Mouse (Mus musculus): ENCODE data around the gene Ppp1r12b. TPM values are rescaled to one million over a fixed set of nuclear protein-coding genes. Genes with fewer than 3 reads are reported as not detected.
A peak's percentile ranks its signal among the peaks of the same experiment; 100 is the strongest.

Ppp1r12b gene
- total RNA-seq, 1 experiment, result 5.4 TPM

DNA sequence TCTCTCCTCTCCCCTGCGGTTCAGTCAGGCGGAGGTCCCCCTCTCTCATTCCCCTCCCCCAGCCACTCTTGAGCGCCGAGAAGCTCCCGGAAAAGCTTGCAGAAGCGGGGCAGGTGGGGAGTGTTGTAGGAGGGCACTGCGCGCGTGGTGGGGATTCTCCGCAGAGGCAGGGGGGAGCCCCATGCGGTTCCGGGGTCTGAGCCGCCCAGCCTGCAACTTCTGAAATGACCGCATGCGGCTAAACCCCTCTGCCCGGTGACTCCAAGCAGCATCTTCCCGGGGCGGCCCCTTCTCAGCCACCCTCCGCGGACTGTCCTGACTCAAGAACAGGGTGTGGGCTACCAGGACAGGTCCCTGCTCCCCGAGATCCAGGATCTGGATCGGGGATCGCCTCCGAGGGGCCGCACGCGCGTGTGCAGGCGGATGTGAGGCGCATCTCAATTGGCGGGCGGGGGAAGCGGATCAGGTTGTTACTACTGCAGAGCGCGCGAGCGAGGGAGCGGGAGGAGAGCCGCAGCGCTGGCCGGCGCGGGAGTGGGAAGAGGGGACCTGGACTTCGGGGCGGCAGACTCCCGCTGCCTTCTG lies 246.8 kb downstream of the Ppp1r12b start:
- Histone ChIP-seq H3K4me3 (ENCODE audit: insufficient read depth in 1 of 2, low read depth in 1 of 2, low read length in 2 of 2, poor library complexity in 1 of 2, severe bottlenecking in 1 of 2) (peak overlapping the region; percentile 65 to 70), H3K9me3 (ENCODE audit: control insufficient read depth, insufficient read depth, low read depth, low read length) (no peaks in the 10 kb centered on the region), H3K4me1 (ENCODE audit: control insufficient read depth in 2 of 2, insufficient read depth in 2 of 2, low read length in 2 of 2, poor library complexity in 1 of 2) (peaks cover 3 to 35% of the 10 kb centered on the region in 2 experiments; a peak in 2 of 4 replicates), H3K9ac (ENCODE audit: insufficient read depth, low read depth, low read length, poor library complexity, severe bottlenecking) (peak overlapping the region; percentile 61), H3K36me3 (ENCODE audit: control insufficient read depth, insufficient read depth, low read length, poor library complexity, severe bottlenecking) (no peaks in the 10 kb centered on the region), H3K27ac (ENCODE audit: insufficient read depth, low read depth, low read length, poor library complexity, severe bottlenecking) (no peak overlapping the region)
- DNase-seq (ENCODE audit: low read depth, low spot score), result no peak
- TF ChIP-seq CHD2 (IDR thresholded peaks at IDR 0.05; ENCODE audit: low read depth, low read length) (no peak), MAFK (IDR thresholded peaks at IDR 0.05; ENCODE audit: insufficient read depth, low read depth, low read length) (no peak), HCFC1 (IDR thresholded peaks at IDR 0.05; ENCODE audit: borderline replicate concordance, insufficient read depth, low read length) (no peak), ZNF384 (IDR thresholded peaks at IDR 0.05; ENCODE audit: low read depth, low read length) (no peak), ZC3H11A (IDR thresholded peaks at IDR 0.05; ENCODE audit: borderline replicate concordance, low read depth, low read length) (no peak)
- in situ Hi-C loops (cut with MboI; ENCODE audit: low sequenced_read_pairs in 2 of 2, unreplicated experiment in 2 of 2), result no loop called here

DNA sequence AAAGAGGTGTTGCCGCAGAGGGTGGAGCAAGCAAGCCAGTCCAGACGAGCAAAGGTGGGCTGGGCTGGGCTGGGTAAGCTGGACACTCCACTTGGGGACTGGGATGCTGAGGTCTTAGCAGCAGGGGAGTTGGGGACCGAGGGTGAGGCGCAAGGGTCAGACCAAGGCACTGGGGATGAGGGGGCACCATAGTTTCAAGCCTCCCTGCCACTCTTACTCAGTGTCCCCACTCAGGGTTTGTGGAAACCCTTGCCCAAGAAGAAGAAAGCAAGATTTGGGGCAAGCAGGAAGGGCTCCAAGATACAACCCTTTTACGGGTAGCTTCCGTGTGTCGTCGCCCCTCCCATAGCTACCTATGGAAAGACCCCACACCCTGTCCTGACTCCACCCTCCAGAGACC lies 247.5 kb downstream of the Ppp1r12b start:
- TF ChIP-seq HCFC1 (IDR thresholded peaks at IDR 0.05; ENCODE audit: borderline replicate concordance, insufficient read depth, low read length), result no peak
- no peak for TF ChIP-seq ZNF384 (IDR thresholded peaks at IDR 0.05; ENCODE audit: low read depth, low read length)
- TF ChIP-seq MAFK (IDR thresholded peaks at IDR 0.05; ENCODE audit: insufficient read depth, low read depth, low read length), result no peak
- no peak for TF ChIP-seq CHD2 (IDR thresholded peaks at IDR 0.05; ENCODE audit: low read depth, low read length)
- no peak for TF ChIP-seq ZC3H11A (IDR thresholded peaks at IDR 0.05; ENCODE audit: borderline replicate concordance, low read depth, low read length)
- Histone ChIP-seq H3K36me3 (ENCODE audit: control insufficient read depth, insufficient read depth, low read length, poor library complexity, severe bottlenecking) (no peaks in the 10 kb centered on the region), H3K9ac (ENCODE audit: insufficient read depth, low read depth, low read length, poor library complexity, severe bottlenecking) (no peak overlapping the region), H3K4me1 (ENCODE audit: control insufficient read depth in 2 of 2, insufficient read depth in 2 of 2, low read length in 2 of 2, poor library complexity in 1 of 2) (peaks cover 3 to 35% of the 10 kb centered on the region in 2 experiments; a peak in 2 of 4 replicates), H3K9me3 (ENCODE audit: control insufficient read depth, insufficient read depth, low read depth, low read length) (no peaks in the 10 kb centered on the region), H3K4me3 (ENCODE audit: insufficient read depth in 1 of 2, low read depth in 1 of 2, low read length in 2 of 2, poor library complexity in 1 of 2, severe bottlenecking in 1 of 2) (peak overlapping the region; percentile 65 to 70; a peak in 3 of 4 replicates), H3K27ac (ENCODE audit: insufficient read depth, low read depth, low read length, poor library complexity, severe bottlenecking) (no peak overlapping the region)
- in situ Hi-C loops (cut with MboI; ENCODE audit: low sequenced_read_pairs in 2 of 2, unreplicated experiment in 2 of 2), result no loop called here
- DNase-seq (ENCODE audit: low read depth, low spot score), result no peak

DNA sequence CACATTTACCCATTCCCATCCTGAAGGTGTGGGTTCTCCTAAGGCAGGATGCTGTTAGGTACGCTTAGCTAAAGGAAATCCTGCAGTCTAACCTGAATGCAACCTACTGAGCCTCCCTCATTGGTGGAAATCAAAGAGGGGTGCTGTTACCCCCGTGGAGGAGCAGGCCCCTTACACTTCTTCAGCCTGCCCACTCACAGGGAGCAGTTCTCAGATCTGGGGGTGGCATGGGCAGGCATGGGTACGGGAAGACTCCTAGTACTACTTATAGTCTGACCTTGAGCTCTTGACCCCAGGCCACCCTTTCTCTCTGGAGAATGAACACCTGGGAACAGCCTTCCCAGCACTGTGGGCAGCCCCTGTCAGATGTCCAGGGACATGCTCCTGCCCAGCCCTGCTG lies 248.2 kb downstream of the Ppp1r12b start:
- in situ Hi-C loops (cut with MboI; ENCODE audit: low sequenced_read_pairs in 2 of 2, unreplicated experiment in 2 of 2), result no loop called here
- H3K9me3 ChIP-seq (ENCODE audit: control insufficient read depth, insufficient read depth, low read depth, low read length), result no peaks in the 10 kb centered on the region
- no peak overlapping the region for H3K9ac ChIP-seq (ENCODE audit: insufficient read depth, low read depth, low read length, poor library complexity, severe bottlenecking)
- TF ChIP-seq CHD2 (IDR thresholded peaks at IDR 0.05; ENCODE audit: low read depth, low read length) (no peak), MAFK (IDR thresholded peaks at IDR 0.05; ENCODE audit: insufficient read depth, low read depth, low read length) (no peak), ZNF384 (IDR thresholded peaks at IDR 0.05; ENCODE audit: low read depth, low read length) (no peak), HCFC1 (IDR thresholded peaks at IDR 0.05; ENCODE audit: borderline replicate concordance, insufficient read depth, low read length) (no peak)
- no peak overlapping the region for H3K27ac ChIP-seq (ENCODE audit: insufficient read depth, low read depth, low read length, poor library complexity, severe bottlenecking)
- no peak for DNase-seq (ENCODE audit: low read depth, low spot score)
- peaks cover 3 to 35% of the 10 kb centered on the region in 2 experiments; a peak in 2 of 4 replicates for H3K4me1 ChIP-seq (ENCODE audit: control insufficient read depth in 2 of 2, insufficient read depth in 2 of 2, low read length in 2 of 2, poor library complexity in 1 of 2)
- no peaks in the 10 kb centered on the region for H3K36me3 ChIP-seq (ENCODE audit: control insufficient read depth, insufficient read depth, low read length, poor library complexity, severe bottlenecking)
- H3K4me3 ChIP-seq (ENCODE audit: insufficient read depth in 1 of 2, low read depth in 1 of 2, low read length in 2 of 2, poor library complexity in 1 of 2, severe bottlenecking in 1 of 2), result no peak overlapping the region

DNA sequence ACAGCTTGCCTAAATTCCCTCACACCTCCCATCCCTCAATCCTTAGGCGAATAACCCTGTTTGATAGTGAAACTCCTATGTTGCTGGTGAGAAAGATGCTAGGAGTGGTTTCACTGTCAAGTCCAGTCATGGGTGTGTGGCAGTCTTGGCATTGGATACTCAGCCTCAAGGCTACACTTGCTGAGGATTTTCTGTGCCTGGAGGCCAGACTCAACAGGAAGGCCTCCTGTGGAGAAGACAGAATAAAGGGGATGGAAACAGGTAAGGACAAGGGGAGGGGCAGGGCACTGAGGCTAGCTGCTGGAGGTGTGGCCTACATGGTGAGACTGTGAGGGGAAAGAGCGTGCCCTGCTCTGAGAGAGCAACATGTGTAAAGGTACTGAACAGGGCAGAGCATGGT lies 249.2 kb downstream of the Ppp1r12b start:
- H3K4me1 ChIP-seq (ENCODE audit: control insufficient read depth in 2 of 2, insufficient read depth in 2 of 2, low read length in 2 of 2, poor library complexity in 1 of 2), result peaks cover 3 to 36% of the 10 kb centered on the region in 2 experiments; a peak in 2 of 4 replicates
- no peak overlapping the region for H3K27ac ChIP-seq (ENCODE audit: insufficient read depth, low read depth, low read length, poor library complexity, severe bottlenecking)
- TF ChIP-seq MAFK (IDR thresholded peaks at IDR 0.05; ENCODE audit: insufficient read depth, low read depth, low read length) (no peak), ZC3H11A (IDR thresholded peaks at IDR 0.05; ENCODE audit: borderline replicate concordance, low read depth, low read length) (no peak), CHD2 (IDR thresholded peaks at IDR 0.05; ENCODE audit: low read depth, low read length) (no peak), ZNF384 (IDR thresholded peaks at IDR 0.05; ENCODE audit: low read depth, low read length) (no peak), HCFC1 (IDR thresholded peaks at IDR 0.05; ENCODE audit: borderline replicate concordance, insufficient read depth, low read length) (no peak)
- DNase-seq (ENCODE audit: low read depth, low spot score), result no peak
- H3K9ac ChIP-seq (ENCODE audit: insufficient read depth, low read depth, low read length, poor library complexity, severe bottlenecking), result no peak overlapping the region
- H3K36me3 ChIP-seq (ENCODE audit: control insufficient read depth, insufficient read depth, low read length, poor library complexity, severe bottlenecking), result no peaks in the 10 kb centered on the region
- no peaks in the 10 kb centered on the region for H3K9me3 ChIP-seq (ENCODE audit: control insufficient read depth, insufficient read depth, low read depth, low read length)
- in situ Hi-C loops (cut with MboI; ENCODE audit: low sequenced_read_pairs in 2 of 2, unreplicated experiment in 2 of 2), result no loop called here
- no peak overlapping the region for H3K4me3 ChIP-seq (ENCODE audit: insufficient read depth in 1 of 2, low read depth in 1 of 2, low read length in 2 of 2, poor library complexity in 1 of 2, severe bottlenecking in 1 of 2)

Other genes starting within 250 kb of the Ppp1r12b start
- gene Ube2t, start 6.6 kb upstream of the Ppp1r12b start, total RNA-seq (2012; rRNA removed), result 24.2 and 29.7 TPM in 2 replicates
- 1.7 TPM in 2 replicates for gene Lgr6, start 149.3 kb upstream of the Ppp1r12b start, total RNA-seq (2012; rRNA removed)
- gene Ptpn7, start 176.8 kb upstream of the Ppp1r12b start, total RNA-seq (2012; rRNA removed), result 1.1 and 2.3 TPM in 2 replicates
- 17.5 and 19.3 TPM in 2 replicates for gene Arl8a, start 190.9 kb upstream of the Ppp1r12b start, total RNA-seq (2012; rRNA removed)
- 0.26 TPM in 1 of 2 replicates, not detected in the other for gene Gpr37l1, start 211.7 kb upstream of the Ppp1r12b start, total RNA-seq (2012; rRNA removed)

All from ES-E14 (cell line).